Comparison of ENCODE assay signal across 9 mouse cellular contexts in the genomic region with DNA sequence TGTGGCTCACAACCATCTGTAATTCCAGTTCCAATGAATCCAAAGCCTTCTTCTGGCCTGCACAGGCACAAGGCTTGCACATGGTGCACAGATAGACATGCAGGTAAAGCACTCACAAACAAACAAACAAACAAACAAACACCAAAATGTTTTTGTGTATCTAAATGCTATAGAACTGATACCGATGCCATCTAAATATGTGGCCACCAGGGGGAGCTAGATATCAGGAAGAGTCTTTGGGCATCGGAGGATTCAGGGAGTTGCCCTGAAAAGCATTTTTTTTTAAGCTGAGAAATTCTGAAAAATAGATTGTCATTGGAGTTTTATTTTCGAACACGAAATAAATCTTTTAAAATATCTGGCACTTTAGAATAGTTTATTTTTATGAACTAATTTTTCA. TPM values are rescaled to one million over a fixed set of nuclear protein-coding genes. Genes with fewer than 3 reads are reported as not detected.
A peak's percentile ranks its signal among the peaks of the same experiment; 100 is the strongest.
DNase-seq lines count a peak whose midpoint lies in the region; ATAC-seq and TF ChIP-seq lines count a peak whose summit lies in the region.
"Had no signal": no experiment of that assay in that cellular context is flagged by ENCODE, and none has a peak within 500 bp of the region (broad histone marks: within the 10 kb centered on the region; RNA-seq: fewer than 3 reads in every experiment).

No protein-coding gene starts in this region.

- no peak overlapping the region for H3K27ac ChIP-seq in hindbrain, embryonic 10.5 days
- H3K27ac ChIP-seq in hindbrain, embryonic 12.5 days: no peak overlapping the region
- no peak overlapping the region for H3K27ac ChIP-seq in liver, postnatal 0 days (ENCODE audit: low read depth)
- H3K27ac ChIP-seq: lung, embryonic 15.5 days had no signal

- TF ChIP-seq CTCF in liver, postnatal 0 days (IDR thresholded peaks at IDR 0.05; ENCODE audit: low read depth): peak; percentile 87

- no peaks in the 10 kb centered on the region for H3K4me1 ChIP-seq in hindbrain, embryonic 10.5 days (replicated peaks)
- no peaks in the 10 kb centered on the region for H3K4me1 ChIP-seq in hindbrain, embryonic 12.5 days
- H3K4me1 ChIP-seq in liver, postnatal 0 days (ENCODE audit: insufficient read depth): no peaks in the 10 kb centered on the region
- H3K4me1 ChIP-seq: lung, embryonic 15.5 days had no signal

- TF ChIP-seq EP300 in liver, postnatal 0 days (IDR thresholded peaks at IDR 0.05; ENCODE audit: low read depth): no peak

- no peak overlapping the region for H3K4me2 ChIP-seq in hindbrain, embryonic 12.5 days (replicated peaks)
- H3K4me2 ChIP-seq in liver, postnatal 0 days (ENCODE audit: low read depth, low read length): no peak overlapping the region
- H3K4me2 ChIP-seq: lung, embryonic 15.5 days had no signal

- no peaks in the 10 kb centered on the region for H3K9me3 ChIP-seq in hindbrain, embryonic 10.5 days
- H3K9me3 ChIP-seq in hindbrain, embryonic 12.5 days (replicated peaks): no peaks in the 10 kb centered on the region
- no peaks in the 10 kb centered on the region for H3K9me3 ChIP-seq in liver, postnatal 0 days (ENCODE audit: low read length)
- H3K9me3 ChIP-seq: lung, embryonic 15.5 days had no signal

- H3K4me3 ChIP-seq in hindbrain, embryonic 10.5 days: no peak overlapping the region
- no peak overlapping the region for H3K4me3 ChIP-seq in hindbrain, embryonic 12.5 days
- H3K4me3 ChIP-seq in liver, postnatal 0 days (ENCODE audit: low read depth, low read length): no peak overlapping the region
- H3K4me3 ChIP-seq: lung, embryonic 15.5 days had no signal

- 23% methylated on average over 4 of the region's 4 CpGs for WGBS in hindbrain, embryonic 10.5 days
- 13% methylated on average over 4 of the region's 4 CpGs for WGBS in hindbrain, embryonic 12.5 days
- WGBS in liver, postnatal 0 days (ENCODE audit: insufficient replicate concordance): 12% methylated on average over 4 of the region's 4 CpGs

- no peaks in the 10 kb centered on the region for H3K27me3 ChIP-seq in hindbrain, embryonic 10.5 days (ENCODE audit: insufficient read depth, poor library complexity, severe bottlenecking)
- H3K27me3 ChIP-seq in hindbrain, embryonic 12.5 days: no peaks in the 10 kb centered on the region
- H3K27me3 ChIP-seq in liver, postnatal 0 days (ENCODE audit: insufficient read depth, low read length): no peaks in the 10 kb centered on the region
- H3K27me3 ChIP-seq: lung, embryonic 15.5 days had no signal

- no peak for ATAC-seq in hindbrain, embryonic 12.5 days (ENCODE audit: low FRiP score)
- peak; percentile 56 for ATAC-seq in CD4-positive, CD25-positive, alpha-beta regulatory T cell, adult 4 months
- ATAC-seq in liver, postnatal 0 days: no peak

- peak; percentile 35 for DNase-seq in hindbrain, embryonic 10.5 days (ENCODE audit: low spot score)
- peak; percentile 32 for DNase-seq in brain, embryonic 18.5 days (ENCODE audit: low read depth, low spot score)
- peak; percentile 11 for DNase-seq in fibroblast of lung, adult 2 months (ENCODE audit: low read depth)
- DNase-seq in kidney, postnatal 10 days: peak; percentile 82
- peak; percentile 62 for DNase-seq in liver, postnatal 0 days
- peak; percentile 79 for DNase-seq in right cerebral cortex, postnatal 4 days

- H3K36me3 ChIP-seq in hindbrain, embryonic 10.5 days: no peaks in the 10 kb centered on the region
- H3K36me3 ChIP-seq in hindbrain, embryonic 12.5 days: no peaks in the 10 kb centered on the region
- no peaks in the 10 kb centered on the region for H3K36me3 ChIP-seq in liver, postnatal 0 days (replicated peaks; ENCODE audit: insufficient read depth, low read length)
- H3K36me3 ChIP-seq: lung, embryonic 15.5 days had no signal

- H3K9ac ChIP-seq in hindbrain, embryonic 12.5 days: no peak overlapping the region
- no peak overlapping the region for H3K9ac ChIP-seq in liver, postnatal 0 days (replicated peaks)
- H3K9ac ChIP-seq: lung, embryonic 15.5 days had no signal

RNA-seq across cellular contexts. Expression of a gene that starts 43.8 kb away (rescaled TPM):
- polyA plus RNA-seq in hindbrain, embryonic 10.5 days (2016; fragmentation: Nextera tagmentation; extraction: Ambion mirVana): 43.1 and 45.2 TPM in 2 replicates
- polyA plus RNA-seq in hindbrain, embryonic 12.5 days (2016; fragmentation: Nextera tagmentation; extraction: Ambion mirVana): 52.2 and 54.3 TPM in 2 replicates
- 10 to 100 TPM; 37.6 to 51.2 TPM for polyA plus RNA-seq in CD4-positive, CD25-positive, alpha-beta regulatory T cell, adult 4 months (2017; shearing (Covaris generic))
- polyA plus RNA-seq in liver, postnatal 0 days (2015; fragmentation: Nextera tagmentation; extraction: Ambion mirVana): 215 and 239 TPM in 2 replicates

RNA-seq across cellular contexts. Expression of a gene that starts 44.2 kb away (rescaled TPM):
- polyA plus RNA-seq in hindbrain, embryonic 10.5 days (2016; fragmentation: Nextera tagmentation; extraction: Ambion mirVana): 23.1 and 28.5 TPM in 2 replicates
- 20.7 and 21.4 TPM in 2 replicates for polyA plus RNA-seq in hindbrain, embryonic 12.5 days (2016; fragmentation: Nextera tagmentation; extraction: Ambion mirVana)
- 10 to 100 TPM in 1 of 2 experiments, 1 to 10 TPM in 1; 9.1 to 10.7 TPM for polyA plus RNA-seq in CD4-positive, CD25-positive, alpha-beta regulatory T cell, adult 4 months (2017; shearing (Covaris generic))
- polyA plus RNA-seq in liver, postnatal 0 days (2015; fragmentation: Nextera tagmentation; extraction: Ambion mirVana): 8.7 and 9.6 TPM in 2 replicates

Comparison
In these comparisons a context has a peak if more than half of its experiments do, and no peak if none do; other contexts are left out.
1. DNase-seq: peak in every context shown above with its lines; median percentile 82 in kidney, postnatal 10 days; 79 in right cerebral cortex, postnatal 4 days; 62 in liver, postnatal 0 days; 35 in hindbrain, embryonic 10.5 days; 32 in brain, embryonic 18.5 days; 11 in fibroblast of lung, adult 2 months.